Mouse (Mus musculus): ENCODE results near the gene Pde9a. TPM values are rescaled to one million over a fixed set of nuclear protein-coding genes. Genes with fewer than 3 reads are reported as not detected.

Gene Pde9a
- polyA plus RNA-seq, 1 experiment = not detected

DNA sequence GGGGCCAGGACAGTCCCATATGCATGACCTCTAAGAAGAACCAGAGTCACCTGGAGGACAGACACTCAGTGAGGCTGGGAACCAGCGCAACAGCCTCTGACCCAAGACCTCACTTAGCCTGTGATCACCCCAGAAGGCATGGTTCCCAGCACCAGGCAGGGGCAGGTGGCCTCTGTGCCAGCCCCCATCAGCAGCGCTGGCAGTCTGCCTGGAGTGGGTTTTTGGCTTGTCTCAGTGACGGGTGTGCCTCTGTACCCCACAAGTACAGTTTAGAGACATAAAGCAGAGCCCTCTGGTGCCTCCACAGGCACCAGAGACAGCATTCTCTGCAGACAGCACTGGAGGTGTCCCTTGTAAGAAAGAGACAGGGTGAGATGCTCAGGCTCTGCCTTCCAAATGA lies 64.2 kb downstream of the Pde9a start:
- H3K36me3 ChIP-seq (ENCODE audit: control insufficient read depth) = no peaks in the 10 kb centered on the region
- no peak overlapping the region for H3K4me3 ChIP-seq (replicated peaks)
- no peaks in the 10 kb centered on the region for H3K9me3 ChIP-seq (ENCODE audit: control insufficient read depth, low read length)
- H3K4me1 ChIP-seq (ENCODE audit: control insufficient read depth) = no peaks in the 10 kb centered on the region
- H3K27me3 ChIP-seq (ENCODE audit: control insufficient read depth) = no peaks in the 10 kb centered on the region
- TF ChIP-seq GATA1 (IDR thresholded peaks at IDR 0.05; ENCODE audit: low read length) (no peak), TAL1 (IDR thresholded peaks at IDR 0.05; ENCODE audit: low read length) (no peak)

DNA sequence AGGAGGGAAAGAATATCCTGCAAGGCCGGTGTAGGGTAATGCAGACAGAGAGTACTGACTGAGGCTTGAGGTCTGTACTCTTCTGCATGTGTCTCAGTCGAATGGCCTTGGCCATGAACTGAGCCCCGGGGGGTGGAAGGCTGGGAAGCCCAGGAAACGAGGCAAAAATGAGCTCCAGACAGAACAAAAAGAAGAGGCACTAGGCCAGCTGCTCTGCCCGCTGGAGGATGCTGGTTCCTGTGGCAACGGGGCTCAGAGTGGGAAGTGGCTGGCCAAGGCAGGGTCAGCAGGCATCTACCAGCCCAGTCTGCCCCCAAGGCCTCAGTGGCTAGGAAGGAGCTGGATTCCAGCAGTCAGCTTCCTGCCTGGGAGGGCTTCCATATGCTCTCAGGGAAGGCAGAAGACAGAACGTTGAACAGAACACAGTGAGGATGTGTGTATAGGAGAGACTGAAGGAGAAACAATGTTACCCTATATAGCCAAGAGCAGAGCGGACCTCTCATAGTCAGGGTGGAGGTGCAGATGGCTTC lies 65.2 kb downstream of the Pde9a start:
- H3K9me3 ChIP-seq (ENCODE audit: control insufficient read depth, low read length) = no peaks in the 10 kb centered on the region
- no peaks in the 10 kb centered on the region for H3K36me3 ChIP-seq (ENCODE audit: control insufficient read depth)
- H3K4me1 ChIP-seq (ENCODE audit: control insufficient read depth) = no peaks in the 10 kb centered on the region
- H3K4me3 ChIP-seq (replicated peaks) = no peak overlapping the region
- H3K27me3 ChIP-seq (ENCODE audit: control insufficient read depth) = no peaks in the 10 kb centered on the region
- TF ChIP-seq GATA1 (IDR thresholded peaks at IDR 0.05; ENCODE audit: low read length) (no peak), TAL1 (IDR thresholded peaks at IDR 0.05; ENCODE audit: low read length) (no peak)

- no peaks in the 10 kb centered on the region for H3K9me3 ChIP-seq (ENCODE audit: control insufficient read depth, low read length)
- H3K4me1 ChIP-seq (ENCODE audit: control insufficient read depth) = no peaks in the 10 kb centered on the region
- TF ChIP-seq TAL1 (IDR thresholded peaks at IDR 0.05; ENCODE audit: low read length) = no peak
- no peak for TF ChIP-seq GATA1 (IDR thresholded peaks at IDR 0.05; ENCODE audit: low read length)
- H3K27me3 ChIP-seq (ENCODE audit: control insufficient read depth) = no peaks in the 10 kb centered on the region
- no peak overlapping the region for H3K4me3 ChIP-seq (replicated peaks)
- no peaks in the 10 kb centered on the region for H3K36me3 ChIP-seq (ENCODE audit: control insufficient read depth)
These were observed 66.8 kb downstream of the Pde9a start for GRCm38 (mm10) chr17:31452816-31453215.

DNA sequence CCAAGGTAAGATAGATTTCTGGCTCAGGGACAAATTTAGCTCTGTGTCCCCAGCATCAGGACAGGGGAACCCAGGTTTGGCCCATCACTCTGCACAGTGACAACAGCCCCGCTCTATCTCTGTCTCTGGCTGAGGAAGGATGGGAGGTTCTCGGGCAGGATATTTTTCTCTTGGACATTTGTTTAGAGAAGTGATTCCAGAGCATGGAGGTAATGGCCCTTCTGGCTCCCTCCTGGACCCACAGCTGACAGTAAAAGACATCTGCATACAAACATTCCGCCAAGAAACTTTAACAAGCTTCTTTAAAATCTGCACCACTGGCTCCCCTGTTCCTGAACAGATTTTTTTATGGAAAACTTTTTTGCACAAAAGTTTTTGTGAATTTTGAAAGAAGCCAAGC lies 67.5 kb downstream of the Pde9a start:
- Histone ChIP-seq H3K4me1 (ENCODE audit: control insufficient read depth) (no peaks in the 10 kb centered on the region), H3K36me3 (ENCODE audit: control insufficient read depth) (no peaks in the 10 kb centered on the region), H3K27me3 (ENCODE audit: control insufficient read depth) (no peaks in the 10 kb centered on the region), H3K4me3 (replicated peaks) (no peak overlapping the region), H3K9me3 (ENCODE audit: control insufficient read depth, low read length) (no peaks in the 10 kb centered on the region)
- TF ChIP-seq GATA1 (IDR thresholded peaks at IDR 0.05; ENCODE audit: low read length) (no peak), TAL1 (IDR thresholded peaks at IDR 0.05; ENCODE audit: low read length) (no peak)

- H3K27me3 ChIP-seq (ENCODE audit: control insufficient read depth) = no peaks in the 10 kb centered on the region
- TF ChIP-seq TAL1 (IDR thresholded peaks at IDR 0.05; ENCODE audit: low read length) (no peak), GATA1 (IDR thresholded peaks at IDR 0.05; ENCODE audit: low read length) (no peak)
- H3K4me1 ChIP-seq (ENCODE audit: control insufficient read depth) = no peaks in the 10 kb centered on the region
- H3K36me3 ChIP-seq (ENCODE audit: control insufficient read depth) = no peaks in the 10 kb centered on the region
- H3K9me3 ChIP-seq (ENCODE audit: control insufficient read depth, low read length) = no peaks in the 10 kb centered on the region
- no peak overlapping the region for H3K4me3 ChIP-seq (replicated peaks)
These were observed 68.0 kb downstream of the Pde9a start for GRCm38 (mm10) chr17:31454056-31454455.

DNA sequence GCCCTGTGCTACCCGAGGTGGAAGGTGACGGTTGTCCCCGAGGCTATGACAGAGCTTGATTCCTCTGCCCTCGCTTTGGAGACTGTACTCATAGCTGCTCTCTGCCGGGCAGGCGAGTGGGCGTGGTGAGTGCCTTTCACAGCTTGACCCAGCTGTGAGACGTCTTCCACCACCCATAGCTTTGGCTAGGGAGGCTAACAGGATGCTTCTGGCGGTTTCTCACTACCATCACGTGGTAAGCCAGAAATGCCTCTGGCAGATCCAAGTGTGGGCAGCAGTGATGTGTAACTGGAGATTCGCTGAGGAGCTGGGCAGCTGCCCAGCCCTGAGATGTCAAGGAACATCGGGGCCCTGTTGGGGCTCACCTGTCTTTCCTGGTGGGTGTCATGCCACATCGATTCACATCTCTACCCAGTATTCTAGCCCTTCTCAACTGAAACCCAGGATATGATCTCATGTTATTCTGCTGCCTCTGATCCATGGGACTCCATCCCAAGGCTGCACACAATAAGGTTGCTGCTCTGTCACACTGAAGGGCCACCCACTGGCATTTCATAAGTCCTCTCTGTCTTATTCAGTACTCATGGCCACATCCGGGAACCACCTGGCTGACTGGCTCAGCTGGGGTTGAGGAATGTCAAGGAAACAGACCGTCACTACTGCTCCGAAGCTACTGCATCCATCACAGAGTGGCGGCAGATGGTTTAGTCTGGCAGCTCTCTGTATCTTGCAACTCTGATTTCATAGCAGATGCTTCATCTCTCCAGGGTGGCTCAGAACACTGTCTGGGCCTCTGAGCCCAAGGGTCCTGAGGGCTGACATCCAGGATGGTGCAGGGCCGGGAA lies 70.9 kb downstream of the Pde9a start:
- Histone ChIP-seq H3K9me3 (ENCODE audit: control insufficient read depth, low read length) (no peaks in the 10 kb centered on the region), H3K4me1 (ENCODE audit: control insufficient read depth) (no peaks in the 10 kb centered on the region), H3K27me3 (ENCODE audit: control insufficient read depth) (no peaks in the 10 kb centered on the region)

DNA sequence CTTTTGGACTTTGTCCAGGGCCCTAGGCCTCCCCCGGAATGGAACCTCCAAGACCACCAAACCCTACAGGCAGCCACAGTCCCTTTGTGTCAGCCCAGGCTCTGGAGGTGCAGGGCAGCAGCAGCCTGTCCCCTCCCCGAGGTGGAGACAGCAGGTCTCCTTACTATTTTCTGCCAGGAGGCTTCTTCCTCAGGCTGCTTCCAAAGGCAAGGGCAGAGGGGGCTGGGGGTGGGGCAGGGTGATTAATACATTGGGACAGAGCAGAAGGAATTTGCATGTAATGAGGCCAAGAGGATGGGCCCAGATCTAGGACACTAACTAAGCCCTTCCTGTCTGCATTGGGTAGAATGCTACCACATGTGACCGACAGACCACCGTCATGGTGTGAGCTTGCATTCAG lies 74.4 kb downstream of the Pde9a start:
- Histone ChIP-seq H3K27me3 (ENCODE audit: control insufficient read depth) (no peaks in the 10 kb centered on the region), H3K4me3 (replicated peaks) (no peak overlapping the region), H3K36me3 (ENCODE audit: control insufficient read depth) (no peaks in the 10 kb centered on the region), H3K9me3 (ENCODE audit: control insufficient read depth, low read length) (no peaks in the 10 kb centered on the region), H3K4me1 (ENCODE audit: control insufficient read depth) (no peaks in the 10 kb centered on the region)
- TF ChIP-seq TAL1 (IDR thresholded peaks at IDR 0.05; ENCODE audit: low read length) (no peak), GATA1 (IDR thresholded peaks at IDR 0.05; ENCODE audit: low read length) (no peak)

More for the DNA sequence above, 70.9 kb downstream of the Pde9a start:
- TF ChIP-seq TAL1 (IDR thresholded peaks at IDR 0.05; ENCODE audit: low read length) (no peak), GATA1 (IDR thresholded peaks at IDR 0.05; ENCODE audit: low read length) (no peak)
- Histone ChIP-seq H3K4me3 (replicated peaks) (no peak overlapping the region), H3K36me3 (ENCODE audit: control insufficient read depth) (no peaks in the 10 kb centered on the region)

DNA sequence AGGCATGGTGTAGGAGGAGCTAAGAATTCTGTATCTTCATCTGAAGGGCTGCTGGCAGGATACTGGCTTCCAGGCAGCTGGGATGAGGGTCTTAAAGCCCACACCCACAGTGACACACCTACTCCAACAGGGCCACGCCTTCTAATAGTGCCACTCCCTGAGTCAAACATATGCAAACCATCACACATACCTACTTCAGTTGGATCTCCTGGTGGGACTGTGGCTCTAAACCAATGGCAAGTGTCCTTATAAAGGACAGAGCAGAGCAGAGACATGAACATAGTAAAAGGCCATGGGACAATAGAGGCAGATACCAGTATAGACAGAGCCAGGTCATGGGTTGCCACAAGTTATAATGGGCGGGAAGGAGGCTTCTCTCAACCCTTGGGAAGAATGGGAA lies 76.5 kb downstream of the Pde9a start:
- Histone ChIP-seq H3K4me3 (replicated peaks) (no peak overlapping the region), H3K4me1 (ENCODE audit: control insufficient read depth) (no peaks in the 10 kb centered on the region), H3K9me3 (ENCODE audit: control insufficient read depth, low read length) (no peaks in the 10 kb centered on the region), H3K27me3 (ENCODE audit: control insufficient read depth) (no peaks in the 10 kb centered on the region), H3K36me3 (ENCODE audit: control insufficient read depth) (no peaks in the 10 kb centered on the region)
- TF ChIP-seq TAL1 (IDR thresholded peaks at IDR 0.05; ENCODE audit: low read length) (no peak), GATA1 (IDR thresholded peaks at IDR 0.05; ENCODE audit: low read length) (no peak)

GRCm38 (mm10) chr17:31466854-31467253 lies 80.8 kb downstream of the Pde9a start:
- TF ChIP-seq GATA1 (IDR thresholded peaks at IDR 0.05; ENCODE audit: low read length) = no peak
- no peak for TF ChIP-seq TAL1 (IDR thresholded peaks at IDR 0.05; ENCODE audit: low read length)
- Histone ChIP-seq H3K9me3 (ENCODE audit: control insufficient read depth, low read length) (no peaks in the 10 kb centered on the region), H3K36me3 (ENCODE audit: control insufficient read depth) (no peaks in the 10 kb centered on the region), H3K4me1 (ENCODE audit: control insufficient read depth) (no peaks in the 10 kb centered on the region), H3K27me3 (ENCODE audit: control insufficient read depth) (no peaks in the 10 kb centered on the region), H3K4me3 (replicated peaks) (no peak overlapping the region)

Measured in erythroblast, embryonic 14.5 days (primary cell).